Mouse (Mus musculus) right cerebral cortex, postnatal 10 days (tissue): ENCODE measurements around the gene Tnfaip8l3.

Experiments used
- DNase-seq, 2 experiments: peaks; one replicate each; pipeline ENCODE4 v3.0.0; 2021; ENCODE audit warnings: low spot score in 2 of 2

Tnfaip8l3 gene

GRCm38 (mm10) chr9:53990921-53991320 lies 77.3 kb downstream of the Tnfaip8l3 start:
- DNase-seq, result peak; percentile 52 to 65

- peak; percentile 61 to 80 for DNase-seq
Measured at GRCm38 (mm10) chr9:53986972-53987371, 81.2 kb downstream of the Tnfaip8l3 start.

DNA sequence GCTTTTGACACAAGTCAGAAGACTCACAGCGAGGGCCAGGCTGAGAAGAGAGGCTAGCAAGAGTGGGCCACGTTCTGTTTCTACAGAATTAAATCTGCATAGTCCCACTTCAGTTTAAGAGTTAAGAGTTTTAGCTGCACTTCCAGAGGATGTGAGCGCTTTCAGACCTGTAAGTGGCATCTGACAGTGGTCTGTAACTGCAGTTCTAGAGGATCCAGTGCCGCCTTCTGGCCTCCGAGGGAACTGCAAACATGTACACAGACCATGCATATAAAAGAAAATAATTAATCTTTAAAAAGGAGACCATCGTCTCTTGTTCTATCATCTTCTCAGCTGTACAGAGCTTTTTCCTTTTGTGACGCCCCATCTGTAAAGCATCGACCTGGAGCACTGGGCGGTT lies 83.3 kb downstream of the Tnfaip8l3 start:
- peak; percentile 44 to 77 for DNase-seq

DNA sequence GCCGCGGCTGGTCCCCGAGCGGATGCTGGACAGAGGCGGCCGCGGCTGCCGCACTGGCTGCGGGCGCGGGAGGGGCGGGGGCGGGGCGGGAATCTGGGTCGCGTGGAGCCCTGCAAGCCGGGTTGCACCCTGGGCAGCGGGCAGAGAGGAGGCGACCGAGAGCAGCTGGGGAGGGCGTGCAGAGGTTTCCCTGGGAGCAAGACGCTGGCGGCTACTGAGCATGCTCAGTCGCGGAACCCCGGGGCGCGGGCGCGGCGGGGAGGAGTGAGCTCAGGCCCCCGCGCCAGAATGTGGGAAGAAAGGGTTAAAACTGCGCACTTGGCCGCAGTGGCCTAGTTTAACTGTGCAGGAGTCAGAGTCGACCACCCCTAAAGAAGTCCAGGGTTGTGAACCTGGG lies 93.1 kb downstream of the Tnfaip8l3 start, which contains the start of gene Elmod1:
Gene Elmod1, minus strand, starts transcription at position 180 of the 397 bp plus-strand sequence.
- DNase-seq, result peak; percentile 84 to 85

DNA sequence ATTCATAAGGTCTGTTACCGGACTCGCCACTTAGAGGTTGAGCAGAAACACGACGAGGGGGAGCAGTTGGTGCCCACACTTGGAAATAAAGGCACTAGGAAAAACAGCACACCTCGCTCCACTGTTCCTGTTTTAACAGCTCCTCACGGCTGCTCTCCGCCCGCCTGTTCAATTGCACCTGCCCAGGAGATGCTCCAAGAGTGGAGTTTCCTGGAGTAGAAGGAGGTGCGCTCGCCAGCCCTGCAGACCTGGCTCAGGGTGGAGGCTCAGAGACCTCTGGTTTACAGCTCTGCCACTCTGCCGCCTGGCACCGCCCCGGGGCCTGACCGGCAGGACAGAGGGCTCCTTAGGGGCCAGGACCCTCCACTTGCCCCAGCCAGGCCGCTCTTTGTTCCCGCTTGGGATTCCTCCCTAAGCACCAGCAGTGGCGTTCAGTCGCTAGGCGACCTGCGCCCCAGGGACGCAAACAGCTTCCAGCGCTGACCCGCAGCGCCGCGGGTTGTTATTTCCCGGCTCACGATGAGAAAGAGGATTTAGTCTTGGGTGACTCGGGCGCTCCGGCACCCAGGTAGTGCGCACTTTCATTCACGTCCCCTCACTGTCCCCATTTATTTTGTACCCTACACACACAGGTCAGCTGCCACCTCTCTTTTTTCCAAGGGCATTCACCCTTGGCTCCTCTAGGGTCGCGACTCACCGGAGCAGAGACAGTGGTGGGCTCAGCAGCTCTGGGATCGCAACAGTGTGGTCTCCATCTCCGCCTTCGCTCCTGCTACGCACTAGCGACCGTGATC lies 93.7 kb downstream of the Tnfaip8l3 start:
- DNase-seq, result peak; percentile 52

DNA sequence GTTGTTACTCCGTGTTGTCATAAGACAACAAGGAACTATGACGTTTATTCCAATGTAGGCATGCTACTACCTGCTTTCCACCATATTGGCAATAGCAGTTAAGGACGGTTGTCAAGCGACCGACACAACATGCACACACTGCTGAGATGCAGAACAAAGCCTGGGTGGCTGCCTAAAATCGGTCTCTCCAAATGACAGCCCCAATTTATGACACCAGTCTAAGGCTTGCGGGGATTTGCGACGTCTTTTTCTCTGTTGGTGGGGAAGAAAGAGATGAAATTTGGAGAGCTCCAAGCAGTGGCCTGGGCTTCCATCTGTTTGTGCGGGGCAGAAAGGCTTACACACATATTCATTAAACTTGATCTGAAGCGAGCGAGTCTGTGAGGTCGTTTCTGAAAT lies 94.3 kb downstream of the Tnfaip8l3 start:
- peak in 1 of 2 experiments; percentile 50 for DNase-seq
